Mouse (Mus musculus) right cerebral cortex, adult 18-20 months (tissue): Measurements from ENCODE around the gene Eea1.
"Not testable (repeated sequence)": the region's sequence is repeated elsewhere in the genome, so short reads cannot be mapped to it uniquely, and the experiment has no call there.

Experiments
- DNase-seq: peaks from one replicate; pipeline ENCODE4 v3.0.0; 2022; ENCODE audit warnings: mixed read lengths

The Eea1 gene

GRCm38 (mm10) chr10:96074386-96074785, 133.9 kb downstream of the Eea1 start:
- no peak for DNase-seq

- no peak for DNase-seq
Measured at GRCm38 (mm10) chr10:96075403-96075802, 135.0 kb downstream of the Eea1 start.

GRCm38 (mm10) chr10:96075880-96076279, 135.4 kb downstream of the Eea1 start:
- DNase-seq: peak; percentile 19

- DNase-seq: no peak
Measured at GRCm38 (mm10) chr10:96076461-96076860, 136.0 kb downstream of the Eea1 start.

GRCm38 (mm10) chr10:96077480-96078066, 137.1 kb downstream of the Eea1 start:
- DNase-seq: not testable (repeated sequence)

- DNase-seq: no peak
Measured at GRCm38 (mm10) chr10:96079823-96080222, 139.4 kb downstream of the Eea1 start.

GRCm38 (mm10) chr10:96080440-96081381, 140.3 kb downstream of the Eea1 start:
- no peak for DNase-seq

- no peak for DNase-seq
Measured at GRCm38 (mm10) chr10:96082203-96082602, 141.8 kb downstream of the Eea1 start.

GRCm38 (mm10) chr10:96089744-96090143, 149.3 kb downstream of the Eea1 start:
- DNase-seq: no peak

- no peak for DNase-seq
Measured at GRCm38 (mm10) chr10:96090388-96090787, 149.9 kb downstream of the Eea1 start.

GRCm38 (mm10) chr10:96093890-96094531, 153.6 kb downstream of the Eea1 start:
- DNase-seq: no peak

- peak; percentile 15 for DNase-seq
Measured at GRCm38 (mm10) chr10:96094559-96094958, 154.1 kb downstream of the Eea1 start.
